Mouse (Mus musculus) midbrain, postnatal 0 days (tissue): ENCODE data around the gene Ggt5. TPM values are rescaled to one million over a fixed set of nuclear protein-coding genes. Genes with fewer than 3 reads are reported as not detected.

Experiments
- ATAC-seq: fragments of 200-750 bp; cut with Nextera tagmentation; 2 replicates; pipeline ENCODE4 v1.8.0; 2017; ENCODE audit warnings: moderate number of reproducible peaks, mild to moderate bottlenecking, moderate TSS enrichment, moderate library complexity; ENCODE audit not compliant: low FRiP score
- DNase-seq: peaks from one replicate; pipeline ENCODE4 v3.0.0-alpha.2; 2015; ENCODE audit warnings: low spot score
- H3K27ac ChIP-seq: fragments of 300-500 bp; sonication (generic); 2 replicates; pipeline ENCODE4 v1.5.1; 2014; ENCODE audit warnings: low read depth, mild to moderate bottlenecking, low read length, mixed read lengths
- H3K27me3 ChIP-seq: fragments of 300-500 bp; sonication (generic); 2 replicates; pipeline ENCODE4 v1.6.1; 2014; ENCODE audit warnings: low read length, control low read depth, mixed read lengths; ENCODE audit not compliant: insufficient read depth
- H3K36me3 ChIP-seq: fragments of 300-500 bp; sonication (generic); 2 replicates; pipeline ENCODE4 v1.6.1; 2014; ENCODE audit warnings: low read length, control low read depth, mixed read lengths; ENCODE audit not compliant: insufficient read depth
- H3K4me1 ChIP-seq: fragments of 300-500 bp; sonication (generic); 2 replicates; pipeline ENCODE4 v1.6.1; 2014; ENCODE audit warnings: mild to moderate bottlenecking, control low read depth, antibody characterized with exemption, low read length, mixed read lengths; ENCODE audit not compliant: insufficient read depth
- H3K4me2 ChIP-seq: fragments of 300-500 bp; sonication (generic); 2 replicates; pipeline ENCODE4 v1.6.1; 2014; ENCODE audit warnings: low read depth, mild to moderate bottlenecking, low read length, mixed read lengths; ENCODE audit not compliant: poor library complexity, severe bottlenecking
- H3K4me3 ChIP-seq: fragments of 300-500 bp; sonication (generic); 2 replicates; pipeline ENCODE4 v1.5.1; 2014; ENCODE audit warnings: low read depth, mild to moderate bottlenecking, low read length, moderate library complexity
- H3K9ac ChIP-seq: fragments of 300-500 bp; sonication (generic); replicated peaks from 2 replicates; pipeline ENCODE4 v1.6.1; 2014; ENCODE audit warnings: mild to moderate bottlenecking, low read length, moderate library complexity, mixed read lengths; ENCODE audit not compliant: poor library complexity, severe bottlenecking
- H3K9me3 ChIP-seq: fragments of 300-500 bp; sonication (generic); 2 replicates; pipeline ENCODE4 v1.6.1; 2016; ENCODE audit warnings: low read length, control low read depth
- CTCF ChIP-seq: IDR thresholded peaks from 2 replicates; pipeline ENCODE4 v1.5.1; 2016; ENCODE audit warnings: antibody characterized with exemption, mild to moderate bottlenecking
- WGBS: fragments of 180-500 bp; shearing (Covaris S2); extraction: QIAGEN DNeasy Blood & Tissue Kit; methylation state at CpG from one replicate; pipeline ENCODE4 v1.1.7; 2014; 5-methylcytosine and 5-hydroxymethylcytosine counted together
- polyA plus RNA-seq: library from polyadenylated mRNA; unstranded; fragments of >200 nt; fragmentation: Nextera tagmentation; extraction: Ambion mirVana; gene quantifications from 2 replicates; pipeline ENCODE4 v1.2.1, GENCODE M21; 2015
- total RNA-seq: library from RNA; depleted of rRNA; stranded (reverse); fragments of >200 nt; gene quantifications from 2 replicates; pipeline ENCODE4 v1.2.3, GENCODE M21; 2014

The Ggt5 gene
- total and polyA plus RNA-seq, 2 experiments from 2014 or later: 1.3 to 5.8 TPM

GRCm38 (mm10) chr10:75586553-75586879, 2.6 kb upstream of the Ggt5 start:
- H3K4me2 ChIP-seq: no peak overlapping the region
- no peak for DNase-seq
- H3K9ac ChIP-seq: no peak overlapping the region
- H3K4me1 ChIP-seq: 0 out of 2 replicates have a peak, but pooled peaks cover 4% of the 10 kb centered on the region
- no peaks in the 10 kb centered on the region for H3K27me3 ChIP-seq
- H3K4me3 ChIP-seq: no peak overlapping the region
- WGBS: 87% methylated on average over 1 of the region's 1 CpGs
- no peak overlapping the region for H3K27ac ChIP-seq
- H3K9me3 ChIP-seq: no peaks in the 10 kb centered on the region
- no peak for ATAC-seq
- TF ChIP-seq CTCF: no peak
- H3K36me3 ChIP-seq: no peaks in the 10 kb centered on the region

- H3K4me3 ChIP-seq: no peak overlapping the region
- TF ChIP-seq CTCF: no peak
- H3K36me3 ChIP-seq: no peaks in the 10 kb centered on the region
- H3K27me3 ChIP-seq: no peaks in the 10 kb centered on the region
- H3K9ac ChIP-seq: no peak overlapping the region
- H3K4me1 ChIP-seq: 0 out of 2 replicates have a peak, but pooled peaks cover 4% of the 10 kb centered on the region
- no peaks in the 10 kb centered on the region for H3K9me3 ChIP-seq
- H3K27ac ChIP-seq: no peak overlapping the region
- no peak overlapping the region for H3K4me2 ChIP-seq
- no peak for DNase-seq
- WGBS: 87% methylated on average over 4 of the region's 4 CpGs
- no peak for ATAC-seq
Measured at GRCm38 (mm10) chr10:75587781-75588180, 1.4 kb upstream of the Ggt5 start.

GRCm38 (mm10) chr10:75588336-75588735, 804 bp upstream of the Ggt5 start:
- peak; percentile 9; the same call in 1 of the 2 replicates for ATAC-seq
- no peaks in the 10 kb centered on the region for H3K27me3 ChIP-seq
- 76% methylated on average over 5 of the region's 5 CpGs for WGBS
- H3K4me1 ChIP-seq: 0 out of 2 replicates have a peak, but pooled peaks cover 4% of the 10 kb centered on the region
- H3K9me3 ChIP-seq: no peaks in the 10 kb centered on the region
- no peak overlapping the region for H3K4me2 ChIP-seq
- H3K27ac ChIP-seq: no peak overlapping the region
- no peak overlapping the region for H3K9ac ChIP-seq
- no peak for DNase-seq
- no peak for TF ChIP-seq CTCF
- no peak overlapping the region for H3K4me3 ChIP-seq
- H3K36me3 ChIP-seq: no peaks in the 10 kb centered on the region

- 0 out of 2 replicates have a peak, but pooled peaks cover 4% of the 10 kb centered on the region for H3K4me1 ChIP-seq
- 80% methylated on average over 16 of the region's 16 CpGs for WGBS
- H3K9me3 ChIP-seq: no peaks in the 10 kb centered on the region
- no peak for TF ChIP-seq CTCF
- H3K27me3 ChIP-seq: no peaks in the 10 kb centered on the region
- H3K4me2 ChIP-seq: no peak overlapping the region
- no peak overlapping the region for H3K27ac ChIP-seq
- H3K9ac ChIP-seq: no peak overlapping the region
- ATAC-seq: no peak
- no peaks in the 10 kb centered on the region for H3K36me3 ChIP-seq
- DNase-seq: no peak
- H3K4me3 ChIP-seq: no peak overlapping the region
Measured at GRCm38 (mm10) chr10:75589651-75590050, 511 bp downstream of the Ggt5 start.

GRCm38 (mm10) chr10:75591211-75591894, 2.2 kb downstream of the Ggt5 start:
- ATAC-seq: no peak
- 0 out of 2 replicates have a peak, but pooled peaks cover 3% of the 10 kb centered on the region for H3K4me1 ChIP-seq
- H3K27me3 ChIP-seq: no peaks in the 10 kb centered on the region
- DNase-seq: peak; percentile 4
- no peak overlapping the region for H3K4me3 ChIP-seq
- no peaks in the 10 kb centered on the region for H3K9me3 ChIP-seq
- H3K27ac ChIP-seq: no peak overlapping the region
- H3K36me3 ChIP-seq: no peaks in the 10 kb centered on the region
- H3K4me2 ChIP-seq: no peak overlapping the region
- TF ChIP-seq CTCF: no peak
- H3K9ac ChIP-seq: no peak overlapping the region
- 77% methylated on average over 12 of the region's 12 CpGs for WGBS

- no peak for DNase-seq
- no peaks in the 10 kb centered on the region for H3K4me1 ChIP-seq
- WGBS: 82% methylated on average over 7 of the region's 7 CpGs
- H3K9me3 ChIP-seq: no peaks in the 10 kb centered on the region
- H3K4me3 ChIP-seq: no peak overlapping the region
- no peaks in the 10 kb centered on the region for H3K27me3 ChIP-seq
- no peak overlapping the region for H3K4me2 ChIP-seq
- no peak for ATAC-seq
- H3K9ac ChIP-seq: no peak overlapping the region
- H3K36me3 ChIP-seq: no peaks in the 10 kb centered on the region
- no peak overlapping the region for H3K27ac ChIP-seq
- TF ChIP-seq CTCF: no peak
Measured at GRCm38 (mm10) chr10:75592585-75592984, 3.4 kb downstream of the Ggt5 start.
